Mouse (Mus musculus) megakaryocyte, embryonic 14.5 days (primary cell): ENCODE measurements around the gene Anapc16.

Experiments used
- FLI1 ChIP-seq: IDR thresholded peaks from 2 replicates; pipeline ENCODE4 v1.6.1; 2012; ENCODE audit warnings: low read length, inconsistent platforms, mixed read lengths
- GATA1 ChIP-seq: IDR thresholded peaks from 3 replicates; pipeline ENCODE4 v1.6.1; 2012; ENCODE audit warnings: mixed read lengths, low read length, inconsistent platforms, borderline replicate concordance

DNA sequence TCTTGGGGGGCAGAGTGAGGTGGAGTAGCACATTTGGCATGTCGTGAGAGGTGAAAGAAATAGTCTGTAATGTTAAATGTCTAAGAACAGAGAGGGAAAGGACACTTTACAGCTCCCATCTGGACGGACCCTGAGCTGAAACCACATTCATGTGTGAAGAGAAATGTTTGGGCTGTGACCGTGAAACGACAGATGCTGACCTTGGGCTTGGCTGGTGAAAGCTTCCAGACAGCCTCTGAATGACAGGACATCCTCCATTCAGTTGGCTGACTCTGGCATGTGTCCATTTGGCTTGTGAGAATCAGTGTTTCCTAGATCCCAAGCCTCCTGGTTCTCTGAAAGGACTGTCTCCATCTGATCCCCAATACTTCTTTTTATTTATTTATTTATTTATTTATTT lies 14.9 kb downstream of the Anapc16 start:
- TF ChIP-seq FLI1 = no peak
- no peak for TF ChIP-seq GATA1
